Mouse (Mus musculus) hindbrain, postnatal 0 days (tissue): ENCODE data around the gene Adipor2. TPM values are rescaled to one million over a fixed set of nuclear protein-coding genes. Genes with fewer than 3 reads are reported as not detected.

Experiments used
- ATAC-seq: fragments of 200-750 bp; cut with Nextera tagmentation; 2 replicates; pipeline ENCODE4 v1.8.0; 2017; ENCODE audit warnings: mild to moderate bottlenecking, moderate TSS enrichment, moderate library complexity
- DNase-seq: peaks from one replicate; pipeline ENCODE4 v3.0.0-alpha.2; 2015; ENCODE audit warnings: low spot score
- H3K27ac ChIP-seq: fragments of 300-500 bp; sonication (generic); 2 replicates; pipeline ENCODE4 v1.5.1; 2014; ENCODE audit warnings: mild to moderate bottlenecking
- H3K27me3 ChIP-seq: fragments of 300-500 bp; sonication (generic); 2 replicates; pipeline ENCODE4 v1.6.1; 2014; ENCODE audit warnings: low read length, mixed read lengths; ENCODE audit not compliant: insufficient read depth
- H3K36me3 ChIP-seq: fragments of 300-500 bp; sonication (generic); 2 replicates; pipeline ENCODE4 v1.6.1; 2014; ENCODE audit warnings: low read length, mixed read lengths; ENCODE audit not compliant: insufficient read depth
- H3K4me1 ChIP-seq: fragments of 300-500 bp; sonication (generic); 2 replicates; pipeline ENCODE4 v1.6.1; 2014; ENCODE audit warnings: antibody characterized with exemption, low read length, mixed read lengths; ENCODE audit not compliant: insufficient read depth
- H3K4me2 ChIP-seq: fragments of 300-500 bp; sonication (generic); 2 replicates; pipeline ENCODE4 v1.6.1; 2014; ENCODE audit warnings: low read depth, mild to moderate bottlenecking, low read length, moderate library complexity, mixed read lengths
- H3K4me3 ChIP-seq: fragments of 300-500 bp; sonication (generic); 2 replicates; pipeline ENCODE4 v1.5.1; 2014; ENCODE audit warnings: low read length
- H3K9ac ChIP-seq: fragments of 300-500 bp; sonication (generic); replicated peaks from 2 replicates; pipeline ENCODE4 v1.6.1; 2014; ENCODE audit warnings: mild to moderate bottlenecking, low read length, moderate library complexity, mixed read lengths
- H3K9me3 ChIP-seq: fragments of 300-500 bp; sonication (generic); 2 replicates; pipeline ENCODE4 v1.6.1; 2016; ENCODE audit warnings: low read length, mixed read lengths
- CTCF ChIP-seq: IDR thresholded peaks from 2 replicates; pipeline ENCODE4 v1.5.1; 2016; ENCODE audit warnings: antibody characterized with exemption, control low read depth, low read depth
- WGBS: fragments of 180-500 bp; shearing (Covaris S2); extraction: QIAGEN DNeasy Blood & Tissue Kit; methylation state at CpG from one replicate; pipeline ENCODE4 v1.1.7; 2014; 5-methylcytosine and 5-hydroxymethylcytosine counted together
- polyA plus RNA-seq: library from polyadenylated mRNA; unstranded; fragments of >200 nt; fragmentation: Nextera tagmentation; extraction: Ambion mirVana; gene quantifications from 2 replicates; pipeline ENCODE4 v1.2.1, GENCODE M21; 2015
- total RNA-seq: library from RNA; depleted of rRNA; stranded (reverse); fragments of >200 nt; gene quantifications from 2 replicates; pipeline ENCODE4 v1.2.3, GENCODE M21; 2014; rRNA removed

Adipor2 gene
- total and polyA plus RNA-seq, 2 experiments from 2014 or later: 30.8 to 41.8 TPM

GRCm38 (mm10) chr6:119313096-119313495 lies 104.4 kb downstream of the Adipor2 start:
- WGBS: 56% methylated on average over 3 of the region's 3 CpGs

GRCm38 (mm10) chr6:119312381-119312780 lies 105.1 kb downstream of the Adipor2 start:
- H3K27me3 ChIP-seq: no peaks in the 10 kb centered on the region
- peaks cover 5% of the 10 kb centered on the region; the same call in 1 of the 2 replicates for H3K36me3 ChIP-seq
- no peak overlapping the region for H3K27ac ChIP-seq
- H3K4me3 ChIP-seq: no peak overlapping the region
- H3K9me3 ChIP-seq: no peaks in the 10 kb centered on the region
- H3K4me1 ChIP-seq: peaks cover 19% of the 10 kb centered on the region
- WGBS: 80% methylated on average over 6 of the region's 6 CpGs
- H3K4me2 ChIP-seq: no peak overlapping the region
- ATAC-seq (no peak), DNase-seq (no peak)
- no peak for TF ChIP-seq CTCF
- no peak overlapping the region for H3K9ac ChIP-seq

More at GRCm38 (mm10) chr6:119313096-119313495, 104.4 kb downstream of the Adipor2 start:
- no peak for DNase-seq
- H3K4me2 ChIP-seq: no peak overlapping the region
- peaks cover 5% of the 10 kb centered on the region; the same call in 1 of the 2 replicates for H3K36me3 ChIP-seq
- ATAC-seq: peak; percentile 11; the same call in 1 of the 2 replicates
- peak overlapping the region; percentile 41; the same call in 1 of the 2 replicates for H3K27ac ChIP-seq
- H3K9me3 ChIP-seq: no peaks in the 10 kb centered on the region
- no peaks in the 10 kb centered on the region for H3K27me3 ChIP-seq
- H3K4me3 ChIP-seq: no peak overlapping the region
- H3K9ac ChIP-seq: no peak overlapping the region
- no peak for TF ChIP-seq CTCF
- peaks cover 24% of the 10 kb centered on the region for H3K4me1 ChIP-seq

- Histone ChIP-seq H3K4me2 (no peak overlapping the region), H3K27me3 (no peaks in the 10 kb centered on the region), H3K9ac (no peak overlapping the region), H3K4me1 (peaks cover 19% of the 10 kb centered on the region), H3K4me3 (no peak overlapping the region), H3K36me3 (no peaks in the 10 kb centered on the region), H3K27ac (no peak overlapping the region), H3K9me3 (no peaks in the 10 kb centered on the region)
- 53% methylated on average over 9 of the region's 9 CpGs for WGBS
- DNase-seq (no peak), ATAC-seq (no peak)
- no peak for TF ChIP-seq CTCF
Measured at GRCm38 (mm10) chr6:119310176-119310575, 107.3 kb downstream of the Adipor2 start.

- no peaks in the 10 kb centered on the region for H3K27me3 ChIP-seq
- no peak for ATAC-seq
- no peak for DNase-seq
- H3K4me2 ChIP-seq: no peak overlapping the region
- no peak overlapping the region for H3K9ac ChIP-seq
- no peaks in the 10 kb centered on the region for H3K36me3 ChIP-seq
- no peak overlapping the region for H3K27ac ChIP-seq
- TF ChIP-seq CTCF: no peak
- no peak overlapping the region for H3K4me3 ChIP-seq
- H3K9me3 ChIP-seq: no peaks in the 10 kb centered on the region
- WGBS: 45% methylated on average over 10 of the region's 10 CpGs
- H3K4me1 ChIP-seq: peaks cover 2% of the 10 kb centered on the region
Measured at GRCm38 (mm10) chr6:119307867-119308413, 109.6 kb downstream of the Adipor2 start.

GRCm38 (mm10) chr6:119303331-119303730 lies 114.2 kb downstream of the Adipor2 start:
- H3K9me3 ChIP-seq: no peaks in the 10 kb centered on the region
- H3K27ac ChIP-seq: no peak overlapping the region
- no peak overlapping the region for H3K4me2 ChIP-seq
- no peaks in the 10 kb centered on the region for H3K27me3 ChIP-seq
- TF ChIP-seq CTCF: no peak
- no peak overlapping the region for H3K4me3 ChIP-seq
- no peaks in the 10 kb centered on the region for H3K36me3 ChIP-seq
- no peak overlapping the region for H3K9ac ChIP-seq
- no peak for DNase-seq
- 95% methylated on average over 6 of the region's 6 CpGs for WGBS
- no peaks in the 10 kb centered on the region for H3K4me1 ChIP-seq
- ATAC-seq: no peak

Other genes with a start within 250 kb of the Adipor2 start
- 14.2 and 15.7 TPM in 2 replicates for gene Dcp1b, start 242.5 kb downstream of the Adipor2 start, total RNA-seq
- gene Dcp1b, start 242.5 kb downstream of the Adipor2 start, polyA plus RNA-seq: 9.4 and 10.9 TPM in 2 replicates
- 33.0 and 39.4 TPM in 2 replicates for gene Cacna1c, start 221.3 kb downstream of the Adipor2 start, total RNA-seq
- gene Cacna1c, start 221.3 kb downstream of the Adipor2 start, polyA plus RNA-seq: 3.7 and 5.1 TPM in 2 replicates
- 0.29 and 2.6 TPM in 2 replicates for gene Cacna2d4, start 181.2 kb downstream of the Adipor2 start, total RNA-seq
- 1.0 and 1.2 TPM in 2 replicates for gene Cacna2d4, start 181.2 kb downstream of the Adipor2 start, polyA plus RNA-seq
- 37.5 and 44.4 TPM in 2 replicates for gene Lrtm2, start 86.9 kb downstream of the Adipor2 start, total RNA-seq
- 15.2 and 16.3 TPM in 2 replicates for gene Lrtm2, start 86.9 kb downstream of the Adipor2 start, polyA plus RNA-seq
- gene Fbxl14, start 62.0 kb upstream of the Adipor2 start, total RNA-seq: 51.6 and 57.3 TPM in 2 replicates
- 2.0 and 2.7 TPM in 2 replicates for gene Fbxl14, start 62.0 kb upstream of the Adipor2 start, polyA plus RNA-seq
- 4.7 and 6.8 TPM in 2 replicates for gene Wnt5b, start 126.6 kb upstream of the Adipor2 start, total RNA-seq
- gene Wnt5b, start 126.6 kb upstream of the Adipor2 start, polyA plus RNA-seq: 3.6 and 3.7 TPM in 2 replicates